Mouse (Mus musculus) ES-E14 (cell line): Measurements from ENCODE around the gene Lsm7. TPM values are rescaled to one million over a fixed set of nuclear protein-coding genes. Genes with fewer than 3 reads are reported as not detected.

Experiments
- DNase-seq: peaks from one replicate; pipeline ENCODE4 v3.0.0-alpha.2; 2013; ENCODE audit warnings: low read depth, low spot score
- H3K27ac ChIP-seq: 2 replicates; pipeline ENCODE4 v1.5.1; 2012; ENCODE audit warnings: low read depth, mild to moderate bottlenecking, low read length, moderate library complexity, mixed read lengths; ENCODE audit not compliant: poor library complexity, insufficient read depth, severe bottlenecking
- H3K36me3 ChIP-seq: 2 replicates; pipeline ENCODE4 v1.6.1; 2012; ENCODE audit warnings: mild to moderate bottlenecking, low read length, moderate library complexity, mixed read lengths; ENCODE audit not compliant: control insufficient read depth, poor library complexity, insufficient read depth, severe bottlenecking
- H3K4me1 ChIP-seq, 2 experiments: fragments of 150-350 bp in 1 of 2; sonication (generic) in 1 of 2; 2 replicates each; pipeline ENCODE4 v1.6.1; 2012; ENCODE audit warnings: low read length in 2 of 2, mild to moderate bottlenecking in 1 of 2, mixed read lengths in 1 of 2; ENCODE audit not compliant: control insufficient read depth in 2 of 2, insufficient read depth in 2 of 2, poor library complexity in 1 of 2
- H3K4me3 ChIP-seq, 2 experiments: fragments of 150-350 bp in 1 of 2; sonication (generic) in 1 of 2; 2 replicates each; pipeline ENCODE4 v1.5.1; 2012; ENCODE audit warnings: low read length in 2 of 2, low read depth in 1 of 2, mild to moderate bottlenecking in 1 of 2, mixed read lengths in 1 of 2; ENCODE audit not compliant: insufficient read depth in 1 of 2, poor library complexity in 1 of 2, severe bottlenecking in 1 of 2
- H3K9ac ChIP-seq: 2 replicates; pipeline ENCODE4 v1.6.1; 2012; ENCODE audit warnings: low read depth, mild to moderate bottlenecking, low read length, mixed read lengths; ENCODE audit not compliant: poor library complexity, insufficient read depth, severe bottlenecking
- H3K9me3 ChIP-seq: fragments of 150-350 bp; sonication (generic); 2 replicates; pipeline ENCODE4 v1.6.1; 2012; ENCODE audit warnings: low read depth, mild to moderate bottlenecking, low read length; ENCODE audit not compliant: control insufficient read depth, insufficient read depth
- CHD2 ChIP-seq: IDR thresholded peaks from 2 replicates; pipeline ENCODE4 v1.6.1; 2014; ENCODE audit warnings: mild to moderate bottlenecking, low read depth, low read length, inconsistent platforms
- HCFC1 ChIP-seq: IDR thresholded peaks from 2 replicates; pipeline ENCODE4 v1.6.1; 2012; ENCODE audit warnings: low read length, inconsistent platforms, borderline replicate concordance; ENCODE audit not compliant: insufficient read depth
- MAFK ChIP-seq: IDR thresholded peaks from 2 replicates; pipeline ENCODE4 v1.6.1; 2014; ENCODE audit warnings: mild to moderate bottlenecking, low read depth, low read length, inconsistent platforms; ENCODE audit not compliant: insufficient read depth
- ZC3H11A ChIP-seq: IDR thresholded peaks from 2 replicates; pipeline ENCODE4 v1.6.1; 2012; ENCODE audit warnings: low read depth, mild to moderate bottlenecking, inconsistent platforms, low read length, borderline replicate concordance
- ZNF384 ChIP-seq: IDR thresholded peaks from 2 replicates; pipeline ENCODE4 v1.6.1; 2012; ENCODE audit warnings: low read depth, low read length, inconsistent platforms
- in situ Hi-C, 2 experiments: fragments of 600-800 bp; cut with MboI; formaldehyde crosslinking; loops; one replicate each; pipeline ENCODE4 v1.15.1; 2025; ENCODE audit warnings: low sequenced_read_pairs in 2 of 2, inconsistent platforms in 1 of 2; ENCODE audit not compliant: unreplicated experiment in 2 of 2
- total RNA-seq: library from RNA; depleted of rRNA; stranded (reverse); fragments of 300-350 nt; gene quantifications from 2 replicates; pipeline ENCODE4 v1.2.3, GENCODE M21; 2012

The Lsm7 gene
- total RNA-seq, 1 experiment: 385 TPM

- in situ Hi-C loops: no loop called here
- no peak overlapping the region for H3K27ac ChIP-seq
- DNase-seq: no peak
- no peak for TF ChIP-seq HCFC1
- H3K9ac ChIP-seq: no peak overlapping the region
- H3K9me3 ChIP-seq: no peaks in the 10 kb centered on the region
- H3K4me1 ChIP-seq: peaks cover 0 to 14% of the 10 kb centered on the region in 2 experiments; a peak in 1 of 4 replicates
- H3K36me3 ChIP-seq: no peaks in the 10 kb centered on the region
- H3K4me3 ChIP-seq: no peak overlapping the region
These were observed 18.0 kb downstream of the Lsm7 start for GRCm38 (mm10) chr10:80836949-80837379.

GRCm38 (mm10) chr10:80835617-80836016, 19.4 kb downstream of the Lsm7 start:
- H3K4me1 ChIP-seq: peaks cover 0 to 21% of the 10 kb centered on the region in 2 experiments; a peak in 1 of 4 replicates
- H3K4me3 ChIP-seq: peak overlapping the region; percentile 35 to 43; a peak in 2 of 4 replicates
- no peak overlapping the region for H3K9ac ChIP-seq
- TF ChIP-seq HCFC1 (no peak), ZC3H11A (no peak), CHD2 (no peak), ZNF384 (no peak), MAFK (no peak)
- in situ Hi-C loops: no loop called here
- no peaks in the 10 kb centered on the region for H3K9me3 ChIP-seq
- H3K27ac ChIP-seq: no peak overlapping the region
- no peaks in the 10 kb centered on the region for H3K36me3 ChIP-seq
- DNase-seq: no peak

- H3K4me1 ChIP-seq: peaks cover 0 to 24% of the 10 kb centered on the region in 2 experiments; a peak in 1 of 4 replicates
These were observed 22.2 kb downstream of the Lsm7 start for GRCm38 (mm10) chr10:80832818-80833217.

DNA sequence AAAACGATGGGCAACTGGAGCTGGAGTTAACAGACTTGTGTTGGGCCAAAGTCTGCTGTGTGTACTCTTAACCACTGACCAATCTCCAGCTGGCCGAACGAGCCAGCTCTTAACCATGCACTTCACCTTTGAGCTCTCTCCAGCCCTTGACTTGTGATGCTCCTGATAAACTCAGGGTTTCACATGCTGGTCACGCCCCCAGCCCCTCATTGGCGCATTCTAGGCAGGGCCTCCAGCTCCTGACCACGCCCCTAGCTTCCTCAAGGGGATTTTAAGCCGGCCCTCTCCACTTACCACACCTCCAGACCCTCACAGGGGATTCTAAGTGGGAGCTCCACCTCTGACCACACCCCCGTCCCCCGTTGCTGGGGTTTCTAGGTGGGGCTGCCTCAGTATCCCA, 23.9 kb downstream of the Lsm7 start:
- Histone ChIP-seq H3K27ac (no peak overlapping the region), H3K9me3 (no peaks in the 10 kb centered on the region), H3K4me3 (no peak overlapping the region), H3K9ac (no peak overlapping the region), H3K36me3 (peaks cover 22% of the 10 kb centered on the region), H3K4me1 (peaks cover 0 to 24% of the 10 kb centered on the region in 2 experiments; a peak in 1 of 4 replicates)
- TF ChIP-seq MAFK (no peak), CHD2 (peak; percentile 8; the same call in 1 of the 2 replicates)
- peak; percentile 91 for DNase-seq
- in situ Hi-C loops: no loop called here

More at GRCm38 (mm10) chr10:80832818-80833217, 22.2 kb downstream of the Lsm7 start:
- no peak overlapping the region for H3K4me3 ChIP-seq
- in situ Hi-C loops: no loop called here
- no peak overlapping the region for H3K9ac ChIP-seq
- H3K27ac ChIP-seq: no peak overlapping the region
- TF ChIP-seq CHD2 (no peak), HCFC1 (no peak), ZC3H11A (no peak), ZNF384 (no peak), MAFK (no peak)
- DNase-seq: no peak
- H3K36me3 ChIP-seq: peaks cover 19% of the 10 kb centered on the region
- no peaks in the 10 kb centered on the region for H3K9me3 ChIP-seq
